Mouse (Mus musculus): Measurements from ENCODE around the gene Slc33a1.

Slc33a1 gene

DNA sequence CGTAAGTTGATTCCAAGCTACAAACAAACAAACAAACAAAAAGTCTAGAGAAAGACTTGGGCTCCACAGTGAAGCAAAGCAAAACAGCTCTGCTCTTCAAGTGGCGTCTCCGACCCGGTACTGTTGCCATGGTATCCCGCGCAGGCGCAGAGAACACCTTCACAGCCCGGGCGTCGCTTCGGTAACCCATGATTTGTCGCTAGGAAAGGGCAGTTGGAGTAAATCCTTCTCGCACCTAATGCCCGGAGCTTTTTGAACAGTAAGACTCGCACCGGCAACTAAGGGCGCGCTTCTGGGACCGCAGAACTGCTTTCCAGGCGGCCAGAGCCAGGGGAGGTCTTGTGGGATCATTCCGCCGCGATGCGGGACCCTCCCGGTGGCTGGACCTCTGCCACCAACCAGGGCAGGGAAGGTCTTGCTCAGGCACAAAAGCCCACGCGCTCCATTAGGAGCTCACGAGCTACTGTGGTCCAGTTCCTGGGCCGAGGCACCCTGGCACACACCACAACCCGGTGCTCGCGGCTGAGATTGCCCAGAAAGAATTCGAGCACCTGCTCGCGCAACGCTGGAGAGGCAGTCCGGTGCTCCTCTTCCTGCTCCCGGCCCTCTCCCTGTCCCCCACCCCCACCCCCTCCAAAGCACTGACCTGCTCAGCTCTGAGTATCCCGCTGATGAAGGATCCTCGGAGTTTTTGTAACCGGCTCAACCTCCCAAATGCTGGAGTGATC, 65.8 kb downstream of the Slc33a1 start:
- peak; percentile 5 to 24 for DNase-seq (ENCODE audit: low read depth in 2 of 2, low spot score in 2 of 2)

DNA sequence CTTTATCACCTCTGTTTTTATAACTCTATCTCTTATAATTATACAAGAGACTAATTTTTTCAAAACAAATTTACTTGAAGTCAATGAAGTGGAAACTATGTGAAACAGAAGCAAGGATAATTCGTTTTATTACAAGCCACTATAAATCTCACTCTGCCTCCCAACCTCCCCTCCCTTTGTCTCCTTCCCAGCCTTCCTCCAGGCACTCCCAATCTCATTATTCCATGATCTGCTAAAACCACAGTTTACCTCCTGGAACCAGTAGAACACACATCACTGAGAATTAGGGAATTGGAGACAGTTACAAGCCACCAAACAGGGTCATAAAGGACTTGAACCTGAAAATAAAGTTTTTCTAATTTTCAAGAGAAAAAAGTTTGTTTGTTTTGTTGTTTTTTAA, 67.4 kb downstream of the Slc33a1 start:
- DNase-seq (ENCODE audit: low read depth in 2 of 2, low spot score in 2 of 2): no peak

GRCm38 (mm10) chr3:63896303-63896702, 68.3 kb downstream of the Slc33a1 start:
- no peak for DNase-seq (ENCODE audit: low read depth in 2 of 2, low spot score in 2 of 2)

GRCm38 (mm10) chr3:63895786-63896185, 68.8 kb downstream of the Slc33a1 start:
- DNase-seq (ENCODE audit: low read depth in 2 of 2, low spot score in 2 of 2): no peak

GRCm38 (mm10) chr3:63893677-63894076, 70.9 kb downstream of the Slc33a1 start:
- no peak for DNase-seq (ENCODE audit: low read depth in 2 of 2, low spot score in 2 of 2)

DNA sequence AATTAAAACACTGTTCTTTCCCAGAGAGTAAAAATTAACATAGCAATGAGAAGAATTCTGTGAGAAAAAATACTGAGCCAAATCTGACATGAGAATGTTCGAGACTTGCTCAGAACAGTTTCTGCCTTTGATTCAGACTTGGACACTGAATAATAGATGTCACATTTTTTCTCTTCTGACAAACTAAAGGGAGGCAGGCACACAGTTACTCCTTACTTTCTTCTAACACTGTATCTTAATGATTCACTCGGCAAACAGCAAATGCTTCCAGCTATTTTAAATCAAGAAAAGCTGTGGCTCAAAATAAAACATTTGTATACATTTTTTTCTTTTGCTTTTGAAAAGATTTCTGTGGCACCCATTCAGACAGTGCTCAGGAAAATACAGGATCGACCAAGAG, 72.4 kb downstream of the Slc33a1 start:
- no peak for DNase-seq (ENCODE audit: low read depth in 2 of 2, low spot score in 2 of 2)

All from CD8-positive naive resting alpha-beta T cell, adult 2 months (primary cell).